Mouse (Mus musculus): ENCODE data around the gene Gstcd. TPM values are rescaled to one million over a fixed set of nuclear protein-coding genes. Genes with fewer than 3 reads are reported as not detected.

Gene Gstcd
- polyA plus RNA-seq, 1 experiment: 13.1 TPM

DNA sequence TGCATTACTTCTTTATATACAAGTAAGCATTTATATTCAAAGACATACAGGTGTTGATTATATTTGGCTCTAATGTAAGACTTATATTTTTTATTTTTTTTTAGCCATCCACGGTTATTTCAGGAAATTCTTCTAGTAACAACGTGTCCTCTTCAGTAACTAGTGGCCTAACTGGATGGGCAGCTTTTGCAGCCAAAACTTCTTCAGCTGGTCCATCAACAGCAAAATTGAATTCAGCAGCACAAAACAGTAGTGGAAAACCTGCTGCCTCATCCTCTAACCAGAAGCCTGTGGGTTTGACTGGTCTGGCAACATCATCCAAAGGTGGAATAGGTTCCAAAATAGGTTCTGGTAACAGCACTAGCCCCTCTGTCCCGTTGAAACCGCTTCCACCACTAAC, 16.9 kb upstream of the Gstcd start:
- no peaks in the 10 kb centered on the region for H3K79me3 ChIP-seq (ENCODE audit: low read depth)
- no peak overlapping the region for H3K4me3 ChIP-seq (ENCODE audit: insufficient read depth, poor library complexity, severe bottlenecking)
- TF ChIP-seq MYOG (IDR thresholded peaks at IDR 0.05; ENCODE audit: control insufficient read depth, extremely low read depth, insufficient read length) (no peak), USF1 (IDR thresholded peaks at IDR 0.05; ENCODE audit: low read depth) (no peak), CEBPB (IDR thresholded peaks at IDR 0.05; ENCODE audit: low read depth) (no peak), FOSL1 (IDR thresholded peaks at IDR 0.05; ENCODE audit: insufficient read depth, low read length, poor library complexity, severe bottlenecking) (no peak), CTCF (IDR thresholded peaks at IDR 0.05; ENCODE audit: control insufficient read depth, insufficient read depth, insufficient read length) (no peak)
- H3K79me2 ChIP-seq (ENCODE audit: control insufficient read depth, insufficient read depth): no peaks in the 10 kb centered on the region
- H3ac ChIP-seq (ENCODE audit: control insufficient read depth, insufficient read length, low read depth): no peak overlapping the region
- no peaks in the 10 kb centered on the region for H3K27me3 ChIP-seq (ENCODE audit: control insufficient read depth, insufficient read depth, insufficient read length)
- H3K36me3 ChIP-seq (ENCODE audit: control insufficient read depth, insufficient read depth): peaks cover 47% of the 10 kb centered on the region

DNA sequence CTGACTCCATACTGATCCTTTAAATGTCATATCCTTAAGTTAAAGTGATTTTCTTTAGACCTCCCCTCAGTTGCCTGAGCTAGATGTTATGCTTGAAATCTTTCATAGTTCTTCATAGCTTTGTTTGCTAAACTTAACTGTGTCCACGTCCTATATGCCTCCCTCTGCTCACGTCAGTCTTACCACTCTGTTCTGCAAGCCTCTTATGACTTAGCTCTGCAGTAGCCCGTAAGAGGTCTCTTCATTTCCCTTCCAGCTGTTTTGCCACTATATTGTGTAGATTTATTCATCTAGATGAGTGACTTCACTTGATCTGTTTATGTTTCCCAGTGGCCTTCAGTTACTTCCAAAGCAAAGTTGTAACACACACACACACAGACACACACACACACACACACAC, 12.6 kb upstream of the Gstcd start:
- Histone ChIP-seq H3ac (ENCODE audit: control insufficient read depth, insufficient read length, low read depth) (no peak overlapping the region), H3K36me3 (ENCODE audit: control insufficient read depth, insufficient read depth) (peaks cover 77% of the 10 kb centered on the region), H3K79me3 (ENCODE audit: low read depth) (no peaks in the 10 kb centered on the region), H3K4me3 (ENCODE audit: insufficient read depth, poor library complexity, severe bottlenecking) (no peak overlapping the region), H3K27me3 (ENCODE audit: control insufficient read depth, insufficient read depth, insufficient read length) (no peaks in the 10 kb centered on the region), H3K79me2 (ENCODE audit: control insufficient read depth, insufficient read depth) (no peaks in the 10 kb centered on the region)
- TF ChIP-seq MAX (IDR thresholded peaks at IDR 0.05): no peak
- TF ChIP-seq MYOD1 (IDR thresholded peaks at IDR 0.05; ENCODE audit: control insufficient read depth, insufficient read length, low read depth): no peak
- TF ChIP-seq CTCF (IDR thresholded peaks at IDR 0.05; ENCODE audit: control insufficient read depth, insufficient read depth, insufficient read length): no peak
- TF ChIP-seq CEBPB (IDR thresholded peaks at IDR 0.05; ENCODE audit: low read depth): no peak
- TF ChIP-seq FOSL1 (IDR thresholded peaks at IDR 0.05; ENCODE audit: insufficient read depth, low read length, poor library complexity, severe bottlenecking): no peak
- no peak for TF ChIP-seq USF1 (IDR thresholded peaks at IDR 0.05; ENCODE audit: low read depth)
- no peak for TF ChIP-seq MYOG (IDR thresholded peaks at IDR 0.05; ENCODE audit: control insufficient read depth, extremely low read depth, insufficient read length)

DNA sequence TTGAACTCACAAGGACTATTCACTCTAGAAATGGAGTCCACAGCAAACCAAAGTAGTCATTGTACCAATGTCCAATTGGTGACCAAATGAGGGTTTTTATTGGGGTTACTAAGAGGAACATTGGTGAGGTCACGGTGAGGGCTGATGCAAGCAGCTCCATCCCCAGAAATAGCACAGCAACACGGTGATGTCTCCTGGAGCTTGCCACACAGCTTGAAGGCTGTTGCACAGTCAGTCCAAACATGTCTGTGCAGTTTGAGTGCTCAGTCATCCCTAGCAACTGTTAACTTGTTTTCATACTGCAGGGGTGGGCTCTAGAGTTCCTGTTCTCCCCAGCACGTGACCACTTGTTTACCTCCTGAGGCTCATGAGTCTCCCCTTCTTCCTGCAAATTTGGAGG, 11.9 kb upstream of the Gstcd start:
- Histone ChIP-seq H3K4me3 (ENCODE audit: insufficient read depth, poor library complexity, severe bottlenecking) (no peak overlapping the region), H3K36me3 (ENCODE audit: control insufficient read depth, insufficient read depth) (peaks cover 77% of the 10 kb centered on the region), H3K79me3 (ENCODE audit: low read depth) (no peaks in the 10 kb centered on the region), H3K79me2 (ENCODE audit: control insufficient read depth, insufficient read depth) (no peaks in the 10 kb centered on the region), H3K27me3 (ENCODE audit: control insufficient read depth, insufficient read depth, insufficient read length) (no peaks in the 10 kb centered on the region), H3ac (ENCODE audit: control insufficient read depth, insufficient read length, low read depth) (no peak overlapping the region)
- TF ChIP-seq CEBPB (IDR thresholded peaks at IDR 0.05; ENCODE audit: low read depth) (no peak), MYOD1 (IDR thresholded peaks at IDR 0.05; ENCODE audit: control insufficient read depth, insufficient read length, low read depth) (no peak), MAX (IDR thresholded peaks at IDR 0.05) (no peak), FOSL1 (IDR thresholded peaks at IDR 0.05; ENCODE audit: insufficient read depth, low read length, poor library complexity, severe bottlenecking) (no peak)

DNA sequence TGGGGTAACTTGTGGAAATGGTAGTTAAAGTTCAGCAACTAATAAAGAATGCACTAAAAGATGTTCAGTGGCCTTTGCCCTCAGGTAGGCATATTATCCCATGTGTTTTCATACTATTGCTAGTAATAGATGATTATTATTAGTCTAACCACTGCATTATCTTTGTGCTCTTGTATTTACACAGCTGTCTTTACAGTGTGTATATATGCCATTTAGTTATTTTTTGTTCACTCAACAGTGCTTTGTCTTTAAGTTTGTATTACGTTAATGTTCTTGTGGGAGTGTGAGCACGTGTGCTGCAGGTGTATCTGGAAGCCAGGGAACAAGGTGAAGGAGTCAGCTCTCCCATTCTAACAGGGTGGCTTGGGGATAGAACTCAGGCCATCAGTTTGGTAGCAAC, 7.1 kb upstream of the Gstcd start:
- no peak overlapping the region for H3ac ChIP-seq (ENCODE audit: control insufficient read depth, insufficient read length, low read depth)
- TF ChIP-seq USF1 (IDR thresholded peaks at IDR 0.05; ENCODE audit: low read depth) (no peak), CTCF (IDR thresholded peaks at IDR 0.05; ENCODE audit: control insufficient read depth, insufficient read depth, insufficient read length) (no peak)
- H3K27me3 ChIP-seq (ENCODE audit: control insufficient read depth, insufficient read depth, insufficient read length): no peaks in the 10 kb centered on the region
- peaks cover 27% of the 10 kb centered on the region for H3K79me2 ChIP-seq (ENCODE audit: control insufficient read depth, insufficient read depth)
- peaks cover 66% of the 10 kb centered on the region for H3K36me3 ChIP-seq (ENCODE audit: control insufficient read depth, insufficient read depth)
- H3K4me3 ChIP-seq (ENCODE audit: insufficient read depth, poor library complexity, severe bottlenecking): no peak overlapping the region
- H3K79me3 ChIP-seq (ENCODE audit: low read depth): peaks cover 14% of the 10 kb centered on the region

DNA sequence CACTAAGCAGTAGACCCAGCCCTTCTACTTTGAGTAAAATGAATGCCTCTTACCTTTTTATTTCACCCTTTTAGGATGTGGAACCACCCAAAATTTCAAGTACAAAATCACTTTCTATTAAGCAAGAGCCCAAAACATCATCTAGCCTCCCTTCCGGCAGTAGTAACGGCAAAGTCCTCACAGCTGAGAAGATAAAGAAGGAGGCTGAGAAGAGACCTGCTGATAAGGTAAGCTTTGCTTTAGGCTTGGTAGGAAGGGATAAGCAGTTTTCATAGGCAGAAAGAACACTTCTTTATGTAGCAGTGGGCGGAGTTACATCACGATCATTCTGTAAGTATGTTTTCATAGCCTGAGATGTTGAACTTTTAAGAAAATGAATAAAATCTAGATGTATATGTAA, 6.5 kb upstream of the Gstcd start:
- TF ChIP-seq MYOD1 (IDR thresholded peaks at IDR 0.05; ENCODE audit: control insufficient read depth, insufficient read length, low read depth) (no peak), FOSL1 (IDR thresholded peaks at IDR 0.05; ENCODE audit: insufficient read depth, low read length, poor library complexity, severe bottlenecking) (no peak), MYOG (IDR thresholded peaks at IDR 0.05; ENCODE audit: control insufficient read depth, extremely low read depth, insufficient read length) (no peak), CTCF (IDR thresholded peaks at IDR 0.05; ENCODE audit: control insufficient read depth, insufficient read depth, insufficient read length) (no peak), CEBPB (IDR thresholded peaks at IDR 0.05; ENCODE audit: low read depth) (no peak), MAX (IDR thresholded peaks at IDR 0.05) (no peak), USF1 (IDR thresholded peaks at IDR 0.05; ENCODE audit: low read depth) (no peak)
- peaks cover 32% of the 10 kb centered on the region for H3K79me2 ChIP-seq (ENCODE audit: control insufficient read depth, insufficient read depth)
- no peaks in the 10 kb centered on the region for H3K27me3 ChIP-seq (ENCODE audit: control insufficient read depth, insufficient read depth, insufficient read length)
- H3K79me3 ChIP-seq (ENCODE audit: low read depth): peaks cover 19% of the 10 kb centered on the region
- peaks cover 61% of the 10 kb centered on the region for H3K36me3 ChIP-seq (ENCODE audit: control insufficient read depth, insufficient read depth)
- no peak overlapping the region for H3ac ChIP-seq (ENCODE audit: control insufficient read depth, insufficient read length, low read depth)
- H3K4me3 ChIP-seq (ENCODE audit: insufficient read depth, poor library complexity, severe bottlenecking): no peak overlapping the region

DNA sequence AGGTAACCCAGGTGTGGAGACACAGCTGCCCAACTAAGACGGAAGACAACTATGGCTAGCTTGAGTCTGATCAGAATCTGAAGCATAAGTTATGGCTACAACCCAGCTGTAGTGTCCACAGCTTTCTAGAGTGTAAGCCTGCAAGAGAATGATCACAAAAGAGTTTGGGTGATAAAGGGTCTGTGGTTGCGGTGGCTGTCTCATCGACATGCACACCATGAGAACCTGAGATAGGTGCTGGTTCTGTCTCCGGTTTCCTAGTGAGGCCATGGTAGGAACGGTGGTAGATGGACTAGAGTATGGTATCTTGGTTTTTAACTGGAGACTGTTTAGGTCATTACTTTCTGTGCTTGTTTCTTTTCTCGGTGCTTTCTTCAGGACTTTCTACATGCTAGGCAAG, 6.1 kb upstream of the Gstcd start:
- Histone ChIP-seq H3K36me3 (ENCODE audit: control insufficient read depth, insufficient read depth) (peaks cover 60% of the 10 kb centered on the region), H3K79me2 (ENCODE audit: control insufficient read depth, insufficient read depth) (peaks cover 36% of the 10 kb centered on the region), H3K79me3 (ENCODE audit: low read depth) (peaks cover 23% of the 10 kb centered on the region), H3K4me3 (ENCODE audit: insufficient read depth, poor library complexity, severe bottlenecking) (no peak overlapping the region), H3ac (ENCODE audit: control insufficient read depth, insufficient read length, low read depth) (no peak overlapping the region), H3K27me3 (ENCODE audit: control insufficient read depth, insufficient read depth, insufficient read length) (no peaks in the 10 kb centered on the region)
- TF ChIP-seq FOSL1 (IDR thresholded peaks at IDR 0.05; ENCODE audit: insufficient read depth, low read length, poor library complexity, severe bottlenecking): no peak
- no peak for TF ChIP-seq CEBPB (IDR thresholded peaks at IDR 0.05; ENCODE audit: low read depth)
- TF ChIP-seq CTCF (IDR thresholded peaks at IDR 0.05; ENCODE audit: control insufficient read depth, insufficient read depth, insufficient read length): no peak
- TF ChIP-seq MAX (IDR thresholded peaks at IDR 0.05): no peak
- TF ChIP-seq MYOD1 (IDR thresholded peaks at IDR 0.05; ENCODE audit: control insufficient read depth, insufficient read length, low read depth): no peak

All from C2C12 (cell line).